ENCODE assay signal across 38 mouse cellular contexts in genomic region chr7:143075394-143075793, GRCm38 (mm10). TPM values are rescaled to one million over a fixed set of nuclear protein-coding genes. Genes with fewer than 3 reads are reported as not detected.
"Had no signal": no experiment of that assay in that cellular context is flagged by ENCODE, and none has a peak within 500 bp of the region (broad histone marks: within the 10 kb centered on the region; RNA-seq: fewer than 3 reads in every experiment).

No protein-coding gene starts in this region.

- ATAC-seq: liver, embryonic 12.5 days; lung, postnatal 0 days; midbrain, embryonic 13.5 days; midbrain, embryonic 15.5 days; midbrain, embryonic 16.5 days had no signal

- H3K27ac ChIP-seq: left cerebral cortex, adult 2 months; limb, embryonic 10.5 days; limb, embryonic 12.5 days; limb, embryonic 13.5 days; limb, embryonic 15.5 days; liver, embryonic 12.5 days; liver, embryonic 13.5 days; liver, embryonic 14.5 days; liver, embryonic 15.5 days; lung, embryonic 15.5 days; macrophage; midbrain, embryonic 10.5 days; midbrain, embryonic 12.5 days; midbrain, embryonic 13.5 days; midbrain, embryonic 15.5 days; neural tube, embryonic 12.5 days had no signal

- H3K27me3 ChIP-seq: limb, embryonic 12.5 days; limb, embryonic 13.5 days; limb, embryonic 15.5 days; liver, embryonic 12.5 days; liver, embryonic 13.5 days; liver, embryonic 15.5 days; lung, embryonic 15.5 days; midbrain, embryonic 12.5 days; midbrain, embryonic 13.5 days; midbrain, embryonic 15.5 days; neural tube, embryonic 12.5 days had no signal

- H3K9me3 ChIP-seq: limb, embryonic 10.5 days; limb, embryonic 12.5 days; limb, embryonic 13.5 days; limb, embryonic 15.5 days; liver, embryonic 12.5 days; liver, embryonic 13.5 days; liver, embryonic 15.5 days; lung, embryonic 15.5 days; megakaryocyte, embryonic 14.5 days; midbrain, embryonic 10.5 days; midbrain, embryonic 12.5 days; midbrain, embryonic 13.5 days; midbrain, embryonic 15.5 days; neural tube, embryonic 12.5 days had no signal

- H3K4me3 ChIP-seq: left cerebral cortex, adult 2 months; limb, embryonic 10.5 days; limb, embryonic 12.5 days; limb, embryonic 13.5 days; limb, embryonic 15.5 days; liver, embryonic 12.5 days; liver, embryonic 13.5 days; liver, embryonic 15.5 days; lung, embryonic 15.5 days; megakaryocyte, embryonic 14.5 days; midbrain, embryonic 10.5 days; midbrain, embryonic 12.5 days; midbrain, embryonic 13.5 days; midbrain, embryonic 15.5 days; myocyte; neural tube, embryonic 12.5 days had no signal

- DNase-seq: left cerebral cortex, postnatal 4 days; liver; liver, embryonic 13.5 days; lung, adult 18-20 months; lung, adult 2 months; lung, embryonic 14.5 days; lung, postnatal 10 days; lung, postnatal 14 days; lung, postnatal 36 days; lung, postnatal 4 days; midbrain, embryonic 14.5 days had no signal

- H3K9ac ChIP-seq: limb, embryonic 12.5 days; limb, embryonic 13.5 days; limb, embryonic 15.5 days; liver, embryonic 12.5 days; liver, embryonic 13.5 days; liver, embryonic 14.5 days; lung, embryonic 14.5 days; lung, embryonic 15.5 days; midbrain, embryonic 12.5 days; midbrain, embryonic 13.5 days; midbrain, embryonic 15.5 days; neural tube, embryonic 12.5 days had no signal

- H3K4me2 ChIP-seq: limb, embryonic 12.5 days; limb, embryonic 13.5 days; limb, embryonic 15.5 days; liver, embryonic 11.5 days; liver, embryonic 12.5 days; liver, embryonic 13.5 days; liver, embryonic 15.5 days; lung, embryonic 14.5 days; lung, embryonic 15.5 days; midbrain, embryonic 11.5 days; midbrain, embryonic 12.5 days; midbrain, embryonic 13.5 days; midbrain, embryonic 15.5 days; neural tube, embryonic 12.5 days had no signal

- H3K36me3 ChIP-seq: lung, embryonic 15.5 days; midbrain, embryonic 13.5 days; midbrain, embryonic 15.5 days; neural tube, embryonic 12.5 days had no signal

RNA-seq across cellular contexts. Expression of gene Trpm5, which starts 19.0 kb away (rescaled TPM):
- total RNA-seq: left cerebral cortex, adult 2 months; left cerebral cortex, adult 8-10 months; left cerebral cortex, postnatal 25 days; left cerebral cortex, postnatal 36 days; megakaryocyte progenitor cell, adult 5-6 weeks; megakaryocyte, adult 5-6 weeks; monocyte, adult 5-6 weeks had no signal
- polyA plus RNA-seq: macrophage had no signal

RNA-seq across cellular contexts. Expression of gene Kcnq1, which starts 30.8 kb away (rescaled TPM):
- total RNA-seq: megakaryocyte progenitor cell, adult 5-6 weeks; megakaryocyte, adult 5-6 weeks; monocyte, adult 5-6 weeks had no signal
